Mouse (Mus musculus): ENCODE measurements around the gene Ebp.
A peak's percentile ranks its signal among the peaks of the same experiment; 100 is the strongest.

Ebp gene

GRCm38 (mm10) chrX:8193419-8193723 is at the start of gene Ebp:
Gene Ebp, minus strand, starts transcription at chrX:8193512.
- DNase-seq: no peak

- no peak for DNase-seq
These were observed 45.6 kb upstream of the Ebp start for GRCm38 (mm10) chrX:8238804-8239395.

GRCm38 (mm10) chrX:8236704-8237103 is 43.4 kb upstream of the Ebp start:
- DNase-seq: no peak

GRCm38 (mm10) chrX:8233602-8234001 is 40.3 kb upstream of the Ebp start:
- DNase-seq: no peak

GRCm38 (mm10) chrX:8230272-8230671 is 37.0 kb upstream of the Ebp start:
- DNase-seq: peak; percentile 12

- no peak for DNase-seq
These were observed 30.2 kb upstream of the Ebp start for GRCm38 (mm10) chrX:8223473-8223872.

DNA sequence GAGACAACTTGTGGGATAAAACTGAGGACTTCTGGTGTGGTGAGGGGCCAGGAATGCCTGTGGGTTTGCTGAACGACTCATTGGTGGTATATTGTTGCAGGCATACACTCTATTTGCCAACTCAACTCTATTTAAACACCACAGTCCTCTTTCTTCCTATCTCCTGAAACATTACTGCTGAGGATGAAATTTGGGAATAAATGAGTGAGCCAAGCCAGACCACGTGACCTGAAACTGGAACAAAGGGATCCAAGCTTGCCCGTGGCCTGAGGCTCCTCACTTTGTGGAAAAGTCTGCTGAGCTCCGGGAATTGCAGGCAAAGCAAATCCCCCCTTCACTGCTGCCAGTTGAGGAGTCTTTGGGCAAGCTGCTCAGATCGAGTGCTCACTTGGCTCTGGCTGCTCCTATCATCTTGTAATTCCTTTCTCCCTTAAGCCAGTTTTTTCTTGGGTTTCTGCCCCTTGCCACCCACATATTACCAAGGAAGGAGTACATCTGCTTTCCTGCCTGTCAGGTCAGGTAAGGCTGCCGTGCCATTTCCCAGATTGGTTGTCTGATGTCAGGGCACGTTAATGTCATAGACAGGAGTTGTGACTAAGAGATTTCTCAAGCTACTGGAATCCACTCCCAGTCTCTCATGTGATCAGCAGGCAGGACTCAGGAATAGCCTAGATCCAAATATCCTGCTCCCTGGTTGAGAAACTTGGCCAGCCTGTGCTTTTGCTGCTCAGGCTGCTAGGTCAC is 29.5 kb upstream of the Ebp start:
- DNase-seq: no peak

- no peak for DNase-seq
These were observed 29.0 kb upstream of the Ebp start for GRCm38 (mm10) chrX:8222296-8222677.

GRCm38 (mm10) chrX:8219651-8220050 is 26.3 kb upstream of the Ebp start:
- no peak for DNase-seq

DNA sequence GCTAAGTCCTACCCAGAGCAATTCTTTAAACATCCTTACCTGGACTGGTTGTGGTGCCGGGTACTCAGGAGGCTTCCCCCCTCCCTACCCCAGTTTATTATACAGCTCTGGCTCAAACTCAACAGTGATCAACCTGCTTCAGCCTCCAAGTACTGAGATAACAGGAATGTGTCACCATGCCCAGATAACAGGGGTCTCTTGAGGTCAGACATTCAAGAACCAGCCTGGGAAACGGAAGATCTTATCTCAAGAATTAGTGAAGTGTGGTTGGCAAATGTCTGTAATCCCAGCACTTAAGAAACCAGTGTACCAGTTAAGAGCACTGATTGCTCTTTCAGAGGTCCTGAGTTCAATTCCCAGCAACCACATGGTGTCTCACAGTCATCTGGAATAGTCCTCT is 24.8 kb upstream of the Ebp start:
- DNase-seq: no peak

DNA sequence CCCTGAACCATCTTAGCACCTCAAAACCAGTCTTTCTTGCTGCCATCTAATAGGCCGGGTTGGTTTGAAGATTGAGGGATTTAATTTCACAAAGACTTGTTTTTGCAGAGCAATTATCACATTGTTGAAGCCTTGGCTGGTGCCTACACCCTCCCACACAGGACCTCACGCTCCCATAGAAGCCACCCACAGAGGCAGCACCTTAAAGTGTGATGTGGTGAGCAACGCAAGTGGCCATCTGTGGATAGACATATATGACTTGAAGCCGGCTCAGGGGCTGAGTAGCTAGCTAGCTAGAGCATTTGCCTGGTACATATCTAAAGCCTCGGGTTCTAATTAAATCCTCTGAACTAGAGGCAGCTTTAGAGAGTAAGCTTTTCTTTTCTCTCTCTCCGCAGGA is 24.1 kb upstream of the Ebp start:
- DNase-seq: no peak

DNA sequence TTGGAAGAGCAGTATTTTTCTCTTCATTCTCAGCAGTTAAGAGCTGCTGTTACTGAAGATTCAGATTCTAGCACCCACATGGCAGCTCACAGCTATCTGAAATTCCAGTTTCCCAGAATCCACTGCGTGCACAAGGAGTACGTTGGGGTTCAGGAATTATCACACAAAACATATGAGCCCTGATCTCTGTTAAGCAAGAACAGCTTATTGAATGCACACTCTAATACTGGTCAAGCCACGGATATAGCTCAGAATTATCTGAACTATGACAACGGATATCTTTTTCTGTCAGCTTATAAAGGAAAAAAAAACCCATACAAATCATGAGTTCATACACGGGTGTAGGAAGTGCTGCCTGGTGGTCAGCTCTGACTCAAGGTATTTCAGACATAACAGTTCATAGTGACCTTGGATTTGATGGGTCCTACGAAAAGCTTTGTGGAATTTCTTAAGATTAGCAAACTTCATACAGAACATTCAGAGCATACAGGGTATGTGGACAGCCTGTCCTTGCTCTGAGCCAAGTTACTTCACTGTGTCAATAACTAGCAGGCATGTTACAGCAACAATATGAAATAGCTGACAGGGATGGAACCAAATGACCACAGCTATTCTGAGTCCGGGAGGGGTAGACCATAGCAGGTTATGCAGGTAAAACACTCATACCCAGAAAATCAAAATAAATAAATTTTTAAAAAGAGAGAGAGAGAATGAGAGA is 18.3 kb upstream of the Ebp start:
- DNase-seq: no peak

- DNase-seq: no peak
These were observed 16.4 kb upstream of the Ebp start for GRCm38 (mm10) chrX:8209720-8210119.

- no peak for DNase-seq
These were observed 13.9 kb upstream of the Ebp start for GRCm38 (mm10) chrX:8207224-8207623.

- no peak for DNase-seq
These were observed 13.4 kb upstream of the Ebp start for GRCm38 (mm10) chrX:8206694-8207197.

DNA sequence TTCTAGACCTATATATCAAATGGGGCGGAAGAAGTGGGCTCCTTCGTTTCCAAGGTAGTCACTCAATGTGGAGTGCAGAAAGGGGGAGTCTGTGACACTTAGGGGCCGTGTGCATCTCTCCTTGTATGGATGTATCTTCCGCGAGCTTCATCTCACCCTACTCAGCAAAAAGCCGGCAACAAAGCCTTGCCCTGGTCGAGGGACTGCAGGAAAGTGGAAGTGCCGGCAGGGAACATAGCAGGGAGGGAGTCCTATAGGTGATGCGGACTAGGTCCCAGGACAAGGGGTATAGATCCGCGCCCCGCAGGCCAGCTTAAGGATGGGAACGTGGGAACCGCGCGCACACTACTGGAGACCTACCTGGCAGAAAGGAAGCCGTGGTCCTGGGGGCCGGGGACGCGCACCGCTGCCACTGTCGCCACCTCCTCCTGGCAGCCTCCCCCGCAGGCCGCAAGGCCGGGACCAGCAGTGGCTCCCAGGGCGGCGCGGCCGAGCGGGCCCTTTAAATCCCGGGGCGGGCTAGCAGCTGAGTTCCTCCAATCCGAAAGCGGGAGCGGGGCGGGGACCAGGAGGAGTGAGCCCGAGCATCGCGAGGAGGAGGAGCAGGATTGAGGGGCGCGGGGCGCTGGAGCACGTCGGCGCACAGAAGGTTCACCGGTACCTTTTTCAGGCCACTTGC is 12.8 kb upstream of the Ebp start, which contains the start of gene Porcn:
Gene Porcn, minus strand, starts transcription at position 511 of the 679 bp plus-strand sequence.
- DNase-seq: peak; percentile 55

GRCm38 (mm10) chrX:8205551-8205950 is 12.2 kb upstream of the Ebp start:
- no peak for DNase-seq

DNA sequence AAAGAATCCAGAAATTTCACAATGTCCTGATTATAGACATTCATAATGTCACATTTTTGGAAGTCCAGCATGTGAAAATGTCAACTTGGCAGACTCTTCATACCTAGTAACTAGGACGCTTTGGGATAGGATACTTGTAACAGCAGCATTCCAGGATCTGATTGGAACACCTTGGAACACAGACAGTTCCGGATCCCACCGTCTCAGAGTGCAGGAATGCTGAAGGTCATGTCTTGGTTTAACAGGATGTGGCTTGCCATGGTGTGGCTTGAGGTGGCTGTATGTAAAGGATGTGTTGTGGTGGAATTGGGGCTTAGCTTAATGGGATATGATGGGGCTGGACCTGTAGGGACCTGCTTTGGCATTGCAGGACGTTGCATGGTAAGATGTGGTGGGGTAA is 11.8 kb upstream of the Ebp start:
- DNase-seq: no peak

- no peak for DNase-seq
These were observed 10.8 kb upstream of the Ebp start for GRCm38 (mm10) chrX:8204076-8204475.

DNA sequence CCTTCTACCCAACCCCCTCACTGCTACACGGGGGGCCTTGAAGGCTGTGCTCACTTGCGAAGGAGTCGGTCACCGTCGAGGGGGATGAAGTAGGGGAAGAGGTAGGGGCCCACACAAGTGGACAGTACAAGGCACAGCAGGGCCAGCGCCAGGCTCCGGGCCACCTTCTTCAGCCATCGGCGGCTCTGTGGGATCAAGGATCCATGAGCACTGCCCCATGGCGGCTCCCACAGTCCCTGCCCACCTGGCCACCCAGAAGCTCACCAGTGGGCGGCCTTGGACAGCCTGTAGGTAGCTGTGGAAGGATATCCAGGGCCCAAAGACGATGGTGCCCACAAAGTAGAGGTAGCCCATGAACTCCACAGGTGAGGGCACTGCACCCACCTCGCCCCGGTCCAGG is 9.8 kb upstream of the Ebp start:
- no peak for DNase-seq

GRCm38 (mm10) chrX:8192640-8193418 is 483 bp downstream of the Ebp start:
- DNase-seq: peak; percentile 74

DNA sequence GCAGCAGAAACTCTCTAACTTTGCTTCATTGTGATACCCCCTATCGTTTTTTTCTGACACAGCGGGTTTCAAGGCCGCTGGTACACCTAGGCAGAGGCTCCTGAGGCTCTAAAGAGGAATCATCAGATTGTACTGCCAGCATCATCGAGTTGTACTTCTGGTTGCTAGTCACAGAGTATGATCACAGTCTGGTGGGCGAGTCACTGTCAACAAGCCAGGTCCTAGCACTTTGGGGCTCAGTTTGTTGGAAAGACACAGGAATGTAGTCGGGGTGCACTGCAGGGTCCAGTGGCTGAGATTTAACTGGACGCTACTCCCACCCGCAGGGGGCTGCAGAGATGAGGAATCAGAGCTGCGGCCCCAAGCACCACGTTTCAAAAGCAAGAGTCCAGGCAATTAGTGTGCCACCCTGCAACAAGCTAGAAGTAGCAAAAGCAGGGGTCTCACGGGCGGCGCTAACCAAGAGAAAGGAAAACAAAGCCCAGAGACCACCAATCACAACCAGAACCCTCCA is 1.1 kb downstream of the Ebp start:
- DNase-seq: no peak

Measured in thymus, postnatal 4 days (tissue).